14 mouse cellular contexts compared by ENCODE assay signal in the genomic region with DNA sequence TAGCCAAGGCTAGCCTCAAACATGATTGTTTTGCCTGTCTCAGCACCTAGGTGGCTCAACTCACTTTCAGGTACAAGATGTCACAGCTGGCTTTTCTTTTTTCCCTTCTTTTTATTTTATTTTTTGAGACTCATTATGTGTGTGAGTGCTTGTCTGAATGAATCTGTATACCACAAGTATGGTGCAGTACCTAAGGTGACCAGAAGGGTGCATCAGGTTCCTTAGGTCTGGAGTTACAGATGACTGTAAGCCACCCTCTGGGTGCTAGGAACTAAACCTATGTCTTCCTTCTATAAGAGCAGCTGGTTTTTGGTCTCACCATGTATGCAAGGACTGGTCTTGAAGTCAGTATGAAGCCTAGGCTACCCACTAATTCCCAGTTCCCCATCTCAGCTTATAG. TPM values are rescaled to one million over a fixed set of nuclear protein-coding genes. Genes with fewer than 3 reads are reported as not detected.
DNase-seq lines count a peak whose midpoint lies in the region; ATAC-seq and TF ChIP-seq lines count a peak whose summit lies in the region.
"Had no signal": no experiment of that assay in that cellular context is flagged by ENCODE, and none has a peak within 500 bp of the region (broad histone marks: within the 10 kb centered on the region; RNA-seq: fewer than 3 reads in every experiment).

No protein-coding gene starts in this region.

- H3K27me3 ChIP-seq in intestine, postnatal 0 days (replicated peaks; ENCODE audit: control insufficient read depth, insufficient read depth, low read length): no peaks in the 10 kb centered on the region
- no peaks in the 10 kb centered on the region for H3K27me3 ChIP-seq in intestine, embryonic 15.5 days (replicated peaks)
- no peaks in the 10 kb centered on the region for H3K27me3 ChIP-seq in MEL (ENCODE audit: control insufficient read depth in 1 of 2, insufficient read depth in 2 of 2, low read length in 2 of 2)
- H3K27me3 ChIP-seq: heart, embryonic 13.5 days; liver, embryonic 15.5 days; stomach, embryonic 15.5 days had no signal

- H3K9ac ChIP-seq in intestine, postnatal 0 days (ENCODE audit: low read depth, low read length): no peak overlapping the region
- no peak overlapping the region for H3K9ac ChIP-seq in intestine, embryonic 15.5 days
- H3K9ac ChIP-seq in MEL (ENCODE audit: control insufficient read depth, low read depth, low read length, poor library complexity, severe bottlenecking): no peak overlapping the region
- H3K9ac ChIP-seq: heart, embryonic 13.5 days; liver, embryonic 15.5 days; stomach, embryonic 15.5 days had no signal

- TF ChIP-seq RAD21 in MEL (IDR thresholded peaks at IDR 0.05; ENCODE audit: low read depth, low read length): peak; percentile 57

- H3K4me3 ChIP-seq in intestine, postnatal 0 days (ENCODE audit: low read depth, low read length): no peak overlapping the region
- no peak overlapping the region for H3K4me3 ChIP-seq in intestine, embryonic 15.5 days (replicated peaks)
- no peak overlapping the region for H3K4me3 ChIP-seq in MEL (ENCODE audit: control insufficient read depth in 1 of 2, insufficient read depth in 1 of 2, low read depth in 2 of 2, low read length in 2 of 2)
- H3K4me3 ChIP-seq: heart, embryonic 13.5 days; liver, embryonic 15.5 days; stomach, embryonic 15.5 days had no signal

- H3K79me2 ChIP-seq in MEL (ENCODE audit: control insufficient read depth, insufficient read depth, low read length, poor library complexity): no peaks in the 10 kb centered on the region

- no peak for ATAC-seq in intestine, postnatal 0 days
- ATAC-seq in intestine, embryonic 15.5 days: no peak
- ATAC-seq in megakaryocyte, adult 5-6 weeks (ENCODE audit: poor library complexity, severe bottlenecking): peak; percentile 49; the same call in 1 of the 2 replicates
- ATAC-seq: forebrain, embryonic 16.5 days; intestine, embryonic 16.5 days had no signal

- no peak for TF ChIP-seq EP300 in MEL (IDR thresholded peaks at IDR 0.05; ENCODE audit: low read depth in 1 of 2, low read length in 2 of 2)

- DNase-seq in A20 (ENCODE audit: low read depth, low spot score): peak; percentile 53
- DNase-seq in MEL (ENCODE audit: low read depth, low spot score): peak; percentile 81
- no peak for DNase-seq in frontal cortex, postnatal 36 days (ENCODE audit: low spot score in 2 of 2)
- no peak for DNase-seq in right cerebral cortex, postnatal 4 days
- no peak for DNase-seq in gastrocnemius, adult 18-20 months (ENCODE audit: low spot score)

- no peak overlapping the region for H3K27ac ChIP-seq in intestine, postnatal 0 days (ENCODE audit: low read depth, low read length)
- no peak overlapping the region for H3K27ac ChIP-seq in intestine, embryonic 15.5 days
- H3K27ac ChIP-seq in MEL (ENCODE audit: control insufficient read depth, low read depth, low read length): no peak overlapping the region
- H3K27ac ChIP-seq: heart, embryonic 13.5 days; liver, embryonic 15.5 days; stomach, embryonic 15.5 days had no signal

- TF ChIP-seq CTCF in intestine, postnatal 0 days (IDR thresholded peaks at IDR 0.05; ENCODE audit: low read depth): peak; percentile 57
- TF ChIP-seq CTCF in MEL (IDR thresholded peaks at IDR 0.05 in 2 of 3, conservative IDR thresholded peaks at IDR 0.05 in 1 of 3; ENCODE audit: control insufficient read depth in 1 of 3, insufficient read depth in 1 of 3, low read depth in 2 of 3, low read length in 3 of 3, poor library complexity in 1 of 3, severe bottlenecking in 1 of 3): peak; percentile 37 to 84 (median 74)

- H3K4me2 ChIP-seq in intestine, postnatal 0 days (replicated peaks; ENCODE audit: low read depth): no peak overlapping the region
- H3K4me2 ChIP-seq in intestine, embryonic 15.5 days (replicated peaks): no peak overlapping the region
- H3K4me2 ChIP-seq: heart, embryonic 13.5 days; liver, embryonic 15.5 days; stomach, embryonic 15.5 days had no signal

- no peaks in the 10 kb centered on the region for H3K9me3 ChIP-seq in intestine, postnatal 0 days (ENCODE audit: control insufficient read depth)
- H3K9me3 ChIP-seq in intestine, embryonic 15.5 days: no peaks in the 10 kb centered on the region
- H3K9me3 ChIP-seq in MEL (replicated peaks; ENCODE audit: insufficient read depth, low read length): no peaks in the 10 kb centered on the region
- H3K9me3 ChIP-seq: liver, embryonic 15.5 days; stomach, embryonic 15.5 days had no signal

- H3K36me3 ChIP-seq in intestine, postnatal 0 days (ENCODE audit: control insufficient read depth, insufficient read depth): peaks cover 79% of the 10 kb centered on the region
- H3K36me3 ChIP-seq in intestine, embryonic 15.5 days: peaks cover 66% of the 10 kb centered on the region
- H3K36me3 ChIP-seq in MEL (ENCODE audit: control insufficient read depth in 1 of 2, insufficient read depth in 2 of 2, low read length in 2 of 2): peaks cover 0 to 70% of the 10 kb centered on the region in 2 experiments; a peak in 2 of 4 replicates

- H3K4me1 ChIP-seq in intestine, postnatal 0 days (replicated peaks; ENCODE audit: control insufficient read depth, insufficient read depth, low read length): no peaks in the 10 kb centered on the region
- H3K4me1 ChIP-seq in intestine, embryonic 15.5 days (replicated peaks): no peaks in the 10 kb centered on the region
- H3K4me1 ChIP-seq in MEL (ENCODE audit: control insufficient read depth in 1 of 2, insufficient read depth in 2 of 2, low read length in 2 of 2): no peaks in the 10 kb centered on the region
- H3K4me1 ChIP-seq: heart, embryonic 13.5 days; liver, embryonic 15.5 days; stomach, embryonic 15.5 days had no signal

- no peak for TF ChIP-seq POLR2A in MEL (IDR thresholded peaks at IDR 0.05; ENCODE audit: control insufficient read depth in 1 of 2, insufficient read depth in 1 of 2, low read depth in 1 of 2, low read length in 2 of 2, poor library complexity in 1 of 2)

TF ChIP-seq in MEL, 35 proteins besides CTCF, POLR2A, EP300 and RAD21 (continues in another document):
- TF ChIP-seq KAT2A (conservative IDR thresholded peaks at IDR 0.05; ENCODE audit: low read depth, low read length): no peak
- no peak for TF ChIP-seq NELFE (IDR thresholded peaks at IDR 0.05; ENCODE audit: low read depth, low read length)
- TF ChIP-seq NRF1 (IDR thresholded peaks at IDR 0.05; ENCODE audit: insufficient read depth, low read depth, low read length, poor library complexity, severe bottlenecking): no peak
- TF ChIP-seq ZNF384 (IDR thresholded peaks at IDR 0.05; ENCODE audit: low read depth, low read length): no peak
- peak; percentile 66 for TF ChIP-seq SMC3 (IDR thresholded peaks at IDR 0.05; ENCODE audit: low read depth, low read length)
- no peak for TF ChIP-seq TBP (IDR thresholded peaks at IDR 0.05; ENCODE audit: low read depth, low read length)
- TF ChIP-seq POLR2AphosphoS5 (IDR thresholded peaks at IDR 0.05; ENCODE audit: borderline replicate concordance, low read depth, low read length): no peak
- TF ChIP-seq JUND (IDR thresholded peaks at IDR 0.05; ENCODE audit: low read depth, low read length): no peak

RNA-seq across cellular contexts. Expression of a gene that starts 19.8 kb away (rescaled TPM):
- 23.2 and 25.7 TPM in 2 replicates for polyA plus RNA-seq in intestine, postnatal 0 days (2015; fragmentation: Nextera tagmentation; extraction: Ambion mirVana)
- polyA plus RNA-seq in intestine, embryonic 15.5 days (2015; fragmentation: Nextera tagmentation; extraction: Ambion mirVana): 108 and 120 TPM in 2 replicates
- total RNA-seq in MEL (2012; rRNA removed): 126 and 136 TPM in 2 replicates
- 100 to 1,000 TPM; 149 to 367 TPM for polyA plus RNA-seq in MEL (2012; ENCODE audit: insufficient read depth in 1 of 2, insufficient read length in 2 of 2, low read depth in 1 of 2, low replicate concordance in 2 of 2, missing spikeins in 1 of 2)
- 136 and 140 TPM in 2 replicates for total RNA-seq in megakaryocyte, adult 5-6 weeks (2015)
- total RNA-seq in megakaryocyte, adult 5-6 weeks (2017): 184 and 201 TPM in 2 replicates
- under 1 TPM; 0.57 to 0.69 TPM for total RNA-seq in gastrocnemius, adult 18-20 months (2021)

RNA-seq across cellular contexts. Expression of a gene that starts 30.4 kb away (rescaled TPM):
- not detected in 2 replicates for polyA plus RNA-seq in intestine, postnatal 0 days (2015; fragmentation: Nextera tagmentation; extraction: Ambion mirVana)
- not detected in 2 replicates for polyA plus RNA-seq in intestine, embryonic 15.5 days (2015; fragmentation: Nextera tagmentation; extraction: Ambion mirVana)
- not detected in 2 replicates for total RNA-seq in MEL (2012; rRNA removed)
- polyA plus RNA-seq in MEL (2012; ENCODE audit: insufficient read depth in 1 of 2, insufficient read length in 2 of 2, low read depth in 1 of 2, low replicate concordance in 2 of 2, missing spikeins in 1 of 2): not detected
- not detected in 2 replicates for total RNA-seq in megakaryocyte, adult 5-6 weeks (2015)
- total RNA-seq in megakaryocyte, adult 5-6 weeks (2017): not detected in 2 replicates
- total RNA-seq in gastrocnemius, adult 18-20 months (2021): not detected
- polyA plus RNA-seq: embryonic facial prominence, embryonic 11.5 days; forebrain, embryonic 16.5 days; heart, embryonic 13.5 days; intestine, embryonic 16.5 days; liver, embryonic 15.5 days; stomach, embryonic 15.5 days had no signal

RNA-seq across cellular contexts. Expression of a gene that starts 38.5 kb away (rescaled TPM):
- 1.4 and 2.1 TPM in 2 replicates for polyA plus RNA-seq in intestine, postnatal 0 days (2015; fragmentation: Nextera tagmentation; extraction: Ambion mirVana)
- 2.2 and 2.4 TPM in 2 replicates for polyA plus RNA-seq in intestine, embryonic 15.5 days (2015; fragmentation: Nextera tagmentation; extraction: Ambion mirVana)
- total RNA-seq in MEL (2012; rRNA removed): 0.08 TPM in 1 of 2 replicates, not detected in the other
- polyA plus RNA-seq in MEL (2012; ENCODE audit: insufficient read depth in 1 of 2, insufficient read length in 2 of 2, low read depth in 1 of 2, low replicate concordance in 2 of 2, missing spikeins in 1 of 2): 1 to 10 TPM in 1 of 2 experiments, not detected in 1; 1.0 TPM
- total RNA-seq in megakaryocyte, adult 5-6 weeks (2015): 0.05 TPM in 1 of 2 replicates, not detected in the other
- total RNA-seq in megakaryocyte, adult 5-6 weeks (2017): 0.11 TPM in 1 of 2 replicates, not detected in the other
- under 1 TPM in 1 of 2 experiments, not detected in 1; 0.11 TPM for total RNA-seq in gastrocnemius, adult 18-20 months (2021)

RNA-seq across cellular contexts. Expression of a gene that starts 41.0 kb away (rescaled TPM):
- 0.14 TPM in 1 of 2 replicates, not detected in the other for polyA plus RNA-seq in intestine, postnatal 0 days (2015; fragmentation: Nextera tagmentation; extraction: Ambion mirVana)
- 0.65 and 1.1 TPM in 2 replicates for polyA plus RNA-seq in intestine, embryonic 15.5 days (2015; fragmentation: Nextera tagmentation; extraction: Ambion mirVana)
- total RNA-seq in MEL (2012; rRNA removed): not detected in 2 replicates
- not detected for polyA plus RNA-seq in MEL (2012; ENCODE audit: insufficient read depth in 1 of 2, insufficient read length in 2 of 2, low read depth in 1 of 2, low replicate concordance in 2 of 2, missing spikeins in 1 of 2)
- not detected in 2 replicates for total RNA-seq in megakaryocyte, adult 5-6 weeks (2015)
- not detected in 2 replicates for total RNA-seq in megakaryocyte, adult 5-6 weeks (2017)
- under 1 TPM in 1 of 2 experiments, not detected in 1; 0.30 TPM for total RNA-seq in gastrocnemius, adult 18-20 months (2021)
- polyA plus RNA-seq: embryonic facial prominence, embryonic 11.5 days had no signal

RNA-seq across cellular contexts. Expression of a gene that starts 52.8 kb away (rescaled TPM):
- not detected in 2 replicates for polyA plus RNA-seq in intestine, postnatal 0 days (2015; fragmentation: Nextera tagmentation; extraction: Ambion mirVana)
- polyA plus RNA-seq in intestine, embryonic 15.5 days (2015; fragmentation: Nextera tagmentation; extraction: Ambion mirVana): 0.11 TPM in 1 of 2 replicates, not detected in the other
- not detected in 2 replicates for total RNA-seq in MEL (2012; rRNA removed)
- polyA plus RNA-seq in MEL (2012; ENCODE audit: insufficient read depth in 1 of 2, insufficient read length in 2 of 2, low read depth in 1 of 2, low replicate concordance in 2 of 2, missing spikeins in 1 of 2): not detected
- not detected in 2 replicates for total RNA-seq in megakaryocyte, adult 5-6 weeks (2015)
- not detected in 2 replicates for total RNA-seq in megakaryocyte, adult 5-6 weeks (2017)
- not detected for total RNA-seq in gastrocnemius, adult 18-20 months (2021)
- polyA plus RNA-seq: embryonic facial prominence, embryonic 11.5 days; forebrain, embryonic 16.5 days; heart, embryonic 13.5 days; intestine, embryonic 16.5 days; liver, embryonic 15.5 days; stomach, embryonic 15.5 days had no signal

Comparison
In these comparisons a context has a peak if more than half of its experiments do, and no peak if none do; other contexts are left out.
1. DNase-seq: peak in A20 (single experiment) and MEL (single experiment); none in frontal cortex, postnatal 36 days (0 of 2), right cerebral cortex, postnatal 4 days (single experiment) and gastrocnemius, adult 18-20 months (single experiment).
2. RNA of a gene that starts 19.8 kb away (total RNA-seq): 136 to 201 TPM in megakaryocyte, adult 5-6 weeks and 126 to 136 TPM in MEL; 0.57 to 0.69 TPM in gastrocnemius, adult 18-20 months; every median in the first group is over 10 times any median in the second.